Mouse (Mus musculus) ES-E14 (cell line): Measurements from ENCODE around the gene Osbp. TPM values are rescaled to one million over a fixed set of nuclear protein-coding genes. Genes with fewer than 3 reads are reported as not detected.
A peak's percentile ranks its signal among the peaks of the same experiment; 100 is the strongest.
"Not testable (repeated sequence)": the region's sequence is repeated elsewhere in the genome, so short reads cannot be mapped to it uniquely, and the experiment has no call there.

Experiments
- DNase-seq: peaks from one replicate; pipeline ENCODE4 v3.0.0-alpha.2; 2013; ENCODE audit warnings: low read depth, low spot score
- H3K27ac ChIP-seq: 2 replicates; pipeline ENCODE4 v1.5.1; 2012; ENCODE audit warnings: low read depth, mild to moderate bottlenecking, low read length, moderate library complexity, mixed read lengths; ENCODE audit not compliant: poor library complexity, insufficient read depth, severe bottlenecking
- H3K36me3 ChIP-seq: 2 replicates; pipeline ENCODE4 v1.6.1; 2012; ENCODE audit warnings: mild to moderate bottlenecking, low read length, moderate library complexity, mixed read lengths; ENCODE audit not compliant: control insufficient read depth, poor library complexity, insufficient read depth, severe bottlenecking
- H3K4me1 ChIP-seq, 2 experiments: fragments of 150-350 bp in 1 of 2; sonication (generic) in 1 of 2; 2 replicates each; pipeline ENCODE4 v1.6.1; 2012; ENCODE audit warnings: low read length in 2 of 2, mild to moderate bottlenecking in 1 of 2, mixed read lengths in 1 of 2; ENCODE audit not compliant: control insufficient read depth in 2 of 2, insufficient read depth in 2 of 2, poor library complexity in 1 of 2
- H3K4me3 ChIP-seq, 2 experiments: fragments of 150-350 bp in 1 of 2; sonication (generic) in 1 of 2; 2 replicates each; pipeline ENCODE4 v1.5.1; 2012; ENCODE audit warnings: low read length in 2 of 2, low read depth in 1 of 2, mild to moderate bottlenecking in 1 of 2, mixed read lengths in 1 of 2; ENCODE audit not compliant: insufficient read depth in 1 of 2, poor library complexity in 1 of 2, severe bottlenecking in 1 of 2
- H3K9ac ChIP-seq: 2 replicates; pipeline ENCODE4 v1.6.1; 2012; ENCODE audit warnings: low read depth, mild to moderate bottlenecking, low read length, mixed read lengths; ENCODE audit not compliant: poor library complexity, insufficient read depth, severe bottlenecking
- H3K9me3 ChIP-seq: fragments of 150-350 bp; sonication (generic); 2 replicates; pipeline ENCODE4 v1.6.1; 2012; ENCODE audit warnings: low read depth, mild to moderate bottlenecking, low read length; ENCODE audit not compliant: control insufficient read depth, insufficient read depth
- CHD2 ChIP-seq: IDR thresholded peaks from 2 replicates; pipeline ENCODE4 v1.6.1; 2014; ENCODE audit warnings: mild to moderate bottlenecking, low read depth, low read length, inconsistent platforms
- HCFC1 ChIP-seq: IDR thresholded peaks from 2 replicates; pipeline ENCODE4 v1.6.1; 2012; ENCODE audit warnings: low read length, inconsistent platforms, borderline replicate concordance; ENCODE audit not compliant: insufficient read depth
- MAFK ChIP-seq: IDR thresholded peaks from 2 replicates; pipeline ENCODE4 v1.6.1; 2014; ENCODE audit warnings: mild to moderate bottlenecking, low read depth, low read length, inconsistent platforms; ENCODE audit not compliant: insufficient read depth
- ZC3H11A ChIP-seq: IDR thresholded peaks from 2 replicates; pipeline ENCODE4 v1.6.1; 2012; ENCODE audit warnings: low read depth, mild to moderate bottlenecking, inconsistent platforms, low read length, borderline replicate concordance
- ZNF384 ChIP-seq: IDR thresholded peaks from 2 replicates; pipeline ENCODE4 v1.6.1; 2012; ENCODE audit warnings: low read depth, low read length, inconsistent platforms
- in situ Hi-C, 2 experiments: fragments of 600-800 bp; cut with MboI; formaldehyde crosslinking; loops; one replicate each; pipeline ENCODE4 v1.15.1; 2025; ENCODE audit warnings: low sequenced_read_pairs in 2 of 2, inconsistent platforms in 1 of 2; ENCODE audit not compliant: unreplicated experiment in 2 of 2
- total RNA-seq: library from RNA; depleted of rRNA; stranded (reverse); fragments of 300-350 nt; gene quantifications from 2 replicates; pipeline ENCODE4 v1.2.3, GENCODE M21; 2012; rRNA removed

The Osbp gene
- total RNA-seq = 15.8 and 18.5 TPM in 2 replicates

DNA sequence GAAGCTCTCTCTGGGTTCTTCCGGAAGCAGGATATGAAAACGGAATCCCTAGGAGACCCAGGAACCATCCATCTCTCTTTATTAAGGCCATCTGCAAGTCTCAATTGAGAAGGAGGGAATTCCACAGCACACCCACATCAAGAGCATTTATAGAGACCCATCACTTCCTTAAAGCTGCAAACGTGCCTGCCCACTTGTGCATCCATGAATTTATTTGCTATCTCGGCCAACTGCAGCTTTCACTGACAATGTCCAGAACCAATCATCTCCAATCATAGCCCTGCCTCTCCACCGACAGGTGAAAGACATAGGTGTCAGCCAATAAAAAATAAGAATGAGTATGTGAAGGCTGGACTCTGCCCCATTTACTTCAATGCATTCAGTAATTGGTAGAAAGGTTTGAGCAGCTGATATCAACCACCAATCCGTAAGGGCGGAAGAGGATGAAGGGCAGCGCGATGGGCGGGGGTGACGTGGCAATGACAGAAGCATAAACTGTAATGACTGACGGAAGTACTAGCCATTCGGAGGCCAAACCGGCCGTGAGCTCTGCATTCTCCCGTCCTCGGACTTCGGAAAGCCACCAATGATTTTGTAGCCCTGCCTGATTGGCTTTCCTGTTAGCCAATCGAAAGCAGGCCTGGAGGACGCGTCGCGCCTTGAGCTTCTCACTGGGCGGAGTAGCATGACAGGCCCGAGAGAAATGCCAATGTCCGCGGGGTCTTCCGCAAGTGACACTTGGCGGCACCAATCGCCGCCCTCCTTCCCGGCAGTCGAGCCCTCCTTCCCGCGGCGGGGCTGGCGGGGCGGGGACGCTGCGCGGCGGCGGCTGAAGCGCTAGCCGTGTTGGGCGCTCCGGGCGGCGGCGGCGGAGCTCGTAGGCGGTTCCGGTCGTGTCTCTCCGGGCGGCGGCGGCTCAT, at the start of gene Osbp:
Osbp (plus strand) TSS at position 919 of the 920 bp plus-strand sequence.
- no peaks in the 10 kb centered on the region for H3K36me3 ChIP-seq
- peak within 1 kb of the TSS; percentile 82 for H3K4me3 ChIP-seq
- no peaks in the 10 kb centered on the region for H3K9me3 ChIP-seq
- in situ Hi-C loops = no loop called here
- peaks cover 0 to 4% of the 10 kb centered on the region in 2 experiments; a peak in 2 of 4 replicates for H3K4me1 ChIP-seq
- peak; percentile 99 for DNase-seq
- H3K27ac ChIP-seq = no peak within 1 kb of the TSS; the same call in 1 of the 2 replicates
- TF ChIP-seq CHD2 (peak; percentile 97), MAFK (no peak), ZNF384 (no peak), HCFC1 (0 out of 2 replicates have a peak, but pooled peaks have one; percentile 48), ZC3H11A (no peak)
- H3K9ac ChIP-seq = peak within 1 kb of the TSS; percentile 81

DNA sequence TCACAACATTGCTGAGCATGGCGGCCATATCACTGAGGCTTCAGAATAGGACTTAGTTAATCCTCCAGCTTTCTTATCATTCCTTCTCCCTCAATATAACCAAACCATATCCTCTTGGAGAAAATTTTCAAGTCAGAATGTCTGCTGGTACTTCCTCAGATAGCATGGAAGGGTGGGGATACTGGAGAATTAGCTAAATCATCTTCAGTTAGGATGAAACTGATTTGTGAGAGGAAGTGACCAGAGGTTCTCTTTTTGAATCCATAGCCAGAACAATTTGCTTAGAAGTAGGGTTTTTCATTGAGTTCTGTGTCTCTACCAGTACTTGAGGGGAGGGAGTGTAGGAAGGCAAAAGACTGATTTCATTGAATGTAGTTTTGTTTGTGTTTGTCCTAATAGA, 43.7 kb upstream of the Osbp start:
- in situ Hi-C loops = no loop called here
- H3K9me3 ChIP-seq = no peaks in the 10 kb centered on the region

DNA sequence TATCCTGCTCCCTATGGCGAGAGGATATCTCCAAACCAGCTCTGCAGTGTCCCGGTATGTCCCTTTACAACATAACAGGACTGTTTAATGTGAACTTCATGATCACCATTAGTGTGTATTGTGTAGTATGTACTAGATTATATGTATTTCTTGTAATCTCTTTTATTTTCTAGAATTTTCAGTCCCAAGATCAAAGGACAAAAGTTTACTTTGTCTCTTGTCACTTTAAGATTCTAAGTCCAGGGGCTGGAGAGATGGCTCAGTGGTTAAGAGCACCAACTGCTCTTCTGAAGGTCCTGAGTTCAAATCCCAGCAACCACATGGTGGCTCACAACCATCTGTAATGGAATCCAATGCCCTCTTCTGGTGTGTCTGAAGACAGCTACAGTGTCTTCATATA, 43.2 kb upstream of the Osbp start:
- in situ Hi-C loops, H3K9ac ChIP-seq, H3K9me3 ChIP-seq, H3K4me1 ChIP-seq, DNase-seq, H3K27ac ChIP-seq, H3K4me3 ChIP-seq: not testable (repeated sequence)
- H3K36me3 ChIP-seq = peaks cover 27% of the 10 kb centered on the region

More for the DNA sequence above, 43.7 kb upstream of the Osbp start:
- Histone ChIP-seq H3K4me3 (no peak overlapping the region), H3K4me1 (no peaks in the 10 kb centered on the region), H3K9ac (no peak overlapping the region), H3K27ac (no peak overlapping the region), H3K36me3 (peaks cover 27% of the 10 kb centered on the region)
- TF ChIP-seq MAFK (no peak), CHD2 (no peak), ZNF384 (no peak), HCFC1 (no peak)
- DNase-seq = no peak

DNA sequence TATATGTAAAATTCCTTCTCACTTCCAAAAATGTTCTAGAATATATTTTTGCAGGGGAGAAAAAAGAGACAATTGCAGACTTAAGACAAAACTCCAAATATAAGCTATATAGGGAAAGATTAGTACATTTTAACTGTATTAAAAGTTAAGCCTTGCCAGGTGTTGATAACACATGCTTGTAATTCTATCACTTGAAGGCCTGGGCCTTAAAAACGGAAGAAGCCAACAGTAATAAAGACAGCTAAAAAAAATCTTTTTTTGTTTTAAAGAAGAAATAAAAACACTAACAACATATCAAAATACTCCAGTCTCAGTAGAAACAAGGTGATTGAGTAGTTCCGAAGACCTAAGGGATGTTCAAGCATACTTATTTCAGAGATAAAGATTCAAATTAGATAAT, 39.4 kb upstream of the Osbp start:
- in situ Hi-C loops = no loop called here
- no peak overlapping the region for H3K27ac ChIP-seq
- H3K9ac ChIP-seq = no peak overlapping the region
- no peak for DNase-seq
- peaks cover 25% of the 10 kb centered on the region for H3K36me3 ChIP-seq
- no peaks in the 10 kb centered on the region for H3K9me3 ChIP-seq
- H3K4me1 ChIP-seq = no peaks in the 10 kb centered on the region
- H3K4me3 ChIP-seq = no peak overlapping the region
- TF ChIP-seq CHD2 = no peak
- no peak for TF ChIP-seq ZNF384
- TF ChIP-seq MAFK = no peak
- no peak for TF ChIP-seq ZC3H11A
- TF ChIP-seq HCFC1 = no peak
